Mouse (Mus musculus): Measurements from ENCODE around the gene Lingo2. TPM values are rescaled to one million over a fixed set of nuclear protein-coding genes. Genes with fewer than 3 reads are reported as not detected.

The Lingo2 gene
- not detected in 2 replicates for polyA plus RNA-seq (2012)

DNA sequence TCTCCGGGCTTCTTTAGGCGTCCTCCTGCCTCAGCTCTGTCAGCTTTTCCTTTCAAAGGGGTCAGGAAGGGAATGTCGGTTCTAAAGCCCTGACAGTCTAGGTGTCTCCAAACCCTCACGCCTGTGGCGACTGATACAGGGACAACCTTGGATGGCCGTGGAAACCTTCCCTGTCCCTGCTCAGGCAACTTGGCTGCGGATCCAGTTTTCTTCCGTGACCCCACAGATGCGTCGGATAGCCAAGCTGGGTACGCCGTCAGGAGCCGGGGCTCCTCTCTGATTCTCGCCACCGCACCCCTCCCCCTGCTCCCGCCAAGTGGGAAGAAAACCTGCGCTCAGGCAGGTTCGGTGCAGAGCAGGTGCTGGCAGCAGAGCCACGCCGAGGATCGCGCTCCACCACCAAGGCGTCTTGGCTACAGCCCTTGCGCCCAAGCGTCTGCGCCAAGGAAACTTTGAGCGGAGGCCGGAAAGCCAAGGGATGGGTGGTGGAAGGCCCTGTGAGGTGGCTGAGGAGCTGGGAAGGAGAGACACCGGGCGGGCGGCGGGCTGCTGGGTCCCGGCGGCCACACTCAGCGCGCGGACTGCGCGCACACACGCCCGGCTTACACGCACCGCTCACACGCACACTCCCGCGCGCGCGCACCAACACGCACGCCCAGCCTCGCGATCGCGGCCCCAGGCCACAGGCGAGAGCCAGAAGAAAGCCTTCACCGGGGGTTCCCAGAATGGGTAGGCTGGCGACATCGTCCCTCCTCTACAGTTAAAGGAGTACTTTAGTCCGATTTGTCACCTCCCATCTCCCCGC is at the start of gene Lingo2:
Lingo2 (minus strand) TSS at position 598 of the 805 bp plus-strand sequence.

